Mouse (Mus musculus): ENCODE data around the gene Vwa8. TPM values are rescaled to one million over a fixed set of nuclear protein-coding genes. Genes with fewer than 3 reads are reported as not detected.
A peak's percentile ranks its signal among the peaks of the same experiment; 100 is the strongest.

Gene Vwa8
- polyA plus RNA-seq, 1 experiment from 2014 or later = 14.7 TPM

GRCm38 (mm10) chr14:79214129-79214528, 365.3 kb downstream of the Vwa8 start:
- H3K27me3 ChIP-seq (ENCODE audit: control insufficient read depth, insufficient read depth, low read length) = no peaks in the 10 kb centered on the region
- ATAC-seq (ENCODE audit: insufficient number of reproducible peaks, insufficient read depth, low FRiP score, low read depth) = no peak
- H3K4me3 ChIP-seq (ENCODE audit: low read depth, low read length) = no peak overlapping the region
- H3K9me3 ChIP-seq (ENCODE audit: control insufficient read depth, low read depth, low read length) = no peaks in the 10 kb centered on the region
- no peak overlapping the region for H3K27ac ChIP-seq (ENCODE audit: low read length)
- WGBS = 94% methylated on average over 6 of the region's 6 CpGs
- H3K36me3 ChIP-seq (ENCODE audit: control insufficient read depth, insufficient read depth, low read length) = no peaks in the 10 kb centered on the region
- no peak overlapping the region for H3K4me2 ChIP-seq (replicated peaks; ENCODE audit: low read depth, low read length)
- no peaks in the 10 kb centered on the region for H3K4me1 ChIP-seq (ENCODE audit: control insufficient read depth, insufficient read depth, low read length)
- H3K9ac ChIP-seq (replicated peaks; ENCODE audit: low read depth, low read length) = no peak overlapping the region

- WGBS = 71% methylated on average over 8 of the region's 8 CpGs
- H3K4me1 ChIP-seq (ENCODE audit: control insufficient read depth, insufficient read depth, low read length) = no peaks in the 10 kb centered on the region
- no peaks in the 10 kb centered on the region for H3K9me3 ChIP-seq (ENCODE audit: control insufficient read depth, low read depth, low read length)
- H3K27me3 ChIP-seq (ENCODE audit: control insufficient read depth, insufficient read depth, low read length) = no peaks in the 10 kb centered on the region
- no peak overlapping the region for H3K9ac ChIP-seq (replicated peaks; ENCODE audit: low read depth, low read length)
- no peak overlapping the region for H3K4me2 ChIP-seq (replicated peaks; ENCODE audit: low read depth, low read length)
- H3K4me3 ChIP-seq (ENCODE audit: low read depth, low read length) = no peak overlapping the region
- no peak overlapping the region for H3K27ac ChIP-seq (ENCODE audit: low read length)
- no peaks in the 10 kb centered on the region for H3K36me3 ChIP-seq (ENCODE audit: control insufficient read depth, insufficient read depth, low read length)
- ATAC-seq (ENCODE audit: insufficient number of reproducible peaks, insufficient read depth, low FRiP score, low read depth) = peak; percentile 77
Measured at GRCm38 (mm10) chr14:79214660-79215249, 365.9 kb downstream of the Vwa8 start.

- 76% methylated on average over 2 of the region's 2 CpGs for WGBS
- Histone ChIP-seq H3K36me3 (ENCODE audit: control insufficient read depth, insufficient read depth, low read length) (no peaks in the 10 kb centered on the region), H3K9ac (replicated peaks; ENCODE audit: low read depth, low read length) (no peak overlapping the region), H3K27ac (ENCODE audit: low read length) (no peak overlapping the region), H3K9me3 (ENCODE audit: control insufficient read depth, low read depth, low read length) (no peaks in the 10 kb centered on the region), H3K4me2 (replicated peaks; ENCODE audit: low read depth, low read length) (no peak overlapping the region), H3K4me3 (ENCODE audit: low read depth, low read length) (no peak overlapping the region), H3K4me1 (ENCODE audit: control insufficient read depth, insufficient read depth, low read length) (no peaks in the 10 kb centered on the region), H3K27me3 (ENCODE audit: control insufficient read depth, insufficient read depth, low read length) (no peaks in the 10 kb centered on the region)
- ATAC-seq (ENCODE audit: insufficient number of reproducible peaks, insufficient read depth, low FRiP score, low read depth) = no peak
Measured at GRCm38 (mm10) chr14:79216366-79216765, 367.5 kb downstream of the Vwa8 start.

- no peak overlapping the region for H3K4me3 ChIP-seq (ENCODE audit: low read depth, low read length)
- H3K36me3 ChIP-seq (ENCODE audit: control insufficient read depth, insufficient read depth, low read length) = no peaks in the 10 kb centered on the region
- H3K9ac ChIP-seq (replicated peaks; ENCODE audit: low read depth, low read length) = no peak overlapping the region
- no peak for ATAC-seq (ENCODE audit: insufficient number of reproducible peaks, insufficient read depth, low FRiP score, low read depth)
- 0 out of 2 replicates have a peak, but pooled peaks cover 5% of the 10 kb centered on the region for H3K4me1 ChIP-seq (ENCODE audit: control insufficient read depth, insufficient read depth, low read length)
- 82% methylated on average over 12 of the region's 12 CpGs for WGBS
- H3K27ac ChIP-seq (ENCODE audit: low read length) = no peak overlapping the region
- H3K9me3 ChIP-seq (ENCODE audit: control insufficient read depth, low read depth, low read length) = no peaks in the 10 kb centered on the region
- H3K27me3 ChIP-seq (ENCODE audit: control insufficient read depth, insufficient read depth, low read length) = no peaks in the 10 kb centered on the region
- H3K4me2 ChIP-seq (replicated peaks; ENCODE audit: low read depth, low read length) = no peak overlapping the region
Measured at GRCm38 (mm10) chr14:79223431-79224036, 374.7 kb downstream of the Vwa8 start.

GRCm38 (mm10) chr14:79225458-79225857, 376.6 kb downstream of the Vwa8 start:
- Histone ChIP-seq H3K27me3 (ENCODE audit: control insufficient read depth, insufficient read depth, low read length) (no peaks in the 10 kb centered on the region), H3K4me3 (ENCODE audit: low read depth, low read length) (no peak overlapping the region), H3K9me3 (ENCODE audit: control insufficient read depth, low read depth, low read length) (no peaks in the 10 kb centered on the region), H3K4me2 (replicated peaks; ENCODE audit: low read depth, low read length) (no peak overlapping the region), H3K4me1 (ENCODE audit: control insufficient read depth, insufficient read depth, low read length) (0 out of 2 replicates have a peak, but pooled peaks cover 8% of the 10 kb centered on the region), H3K36me3 (ENCODE audit: control insufficient read depth, insufficient read depth, low read length) (no peaks in the 10 kb centered on the region), H3K27ac (ENCODE audit: low read length) (peak overlapping the region; percentile 21; the same call in 1 of the 2 replicates), H3K9ac (replicated peaks; ENCODE audit: low read depth, low read length) (no peak overlapping the region)
- WGBS = 71% methylated on average over 8 of the region's 8 CpGs
- ATAC-seq (ENCODE audit: insufficient number of reproducible peaks, insufficient read depth, low FRiP score, low read depth) = no peak

GRCm38 (mm10) chr14:79226056-79226455, 377.2 kb downstream of the Vwa8 start:
- Histone ChIP-seq H3K27ac (ENCODE audit: low read length) (peak overlapping the region; percentile 21; the same call in 1 of the 2 replicates), H3K9me3 (ENCODE audit: control insufficient read depth, low read depth, low read length) (no peaks in the 10 kb centered on the region), H3K36me3 (ENCODE audit: control insufficient read depth, insufficient read depth, low read length) (no peaks in the 10 kb centered on the region), H3K4me3 (ENCODE audit: low read depth, low read length) (no peak overlapping the region), H3K27me3 (ENCODE audit: control insufficient read depth, insufficient read depth, low read length) (no peaks in the 10 kb centered on the region), H3K4me1 (ENCODE audit: control insufficient read depth, insufficient read depth, low read length) (0 out of 2 replicates have a peak, but pooled peaks cover 8% of the 10 kb centered on the region), H3K4me2 (replicated peaks; ENCODE audit: low read depth, low read length) (no peak overlapping the region), H3K9ac (replicated peaks; ENCODE audit: low read depth, low read length) (no peak overlapping the region)
- no peak for ATAC-seq (ENCODE audit: insufficient number of reproducible peaks, insufficient read depth, low FRiP score, low read depth)
- 58% methylated on average over 9 of the region's 9 CpGs for WGBS

- Histone ChIP-seq H3K27me3 (ENCODE audit: control insufficient read depth, insufficient read depth, low read length) (no peaks in the 10 kb centered on the region), H3K27ac (ENCODE audit: low read length) (no peak overlapping the region), H3K4me3 (ENCODE audit: low read depth, low read length) (no peak overlapping the region), H3K4me1 (ENCODE audit: control insufficient read depth, insufficient read depth, low read length) (0 out of 2 replicates have a peak, but pooled peaks cover 8% of the 10 kb centered on the region), H3K36me3 (ENCODE audit: control insufficient read depth, insufficient read depth, low read length) (no peaks in the 10 kb centered on the region), H3K9ac (replicated peaks; ENCODE audit: low read depth, low read length) (no peak overlapping the region), H3K9me3 (ENCODE audit: control insufficient read depth, low read depth, low read length) (no peaks in the 10 kb centered on the region), H3K4me2 (replicated peaks; ENCODE audit: low read depth, low read length) (no peak overlapping the region)
- ATAC-seq (ENCODE audit: insufficient number of reproducible peaks, insufficient read depth, low FRiP score, low read depth) = no peak
- 86% methylated on average over 6 of the region's 6 CpGs for WGBS
Measured at GRCm38 (mm10) chr14:79226741-79227140, 377.9 kb downstream of the Vwa8 start.

GRCm38 (mm10) chr14:79227955-79228354, 379.1 kb downstream of the Vwa8 start:
- 26% methylated on average over 4 of the region's 4 CpGs for WGBS
- H3K27me3 ChIP-seq (ENCODE audit: control insufficient read depth, insufficient read depth, low read length) = no peaks in the 10 kb centered on the region
- no peak for ATAC-seq (ENCODE audit: insufficient number of reproducible peaks, insufficient read depth, low FRiP score, low read depth)
- H3K27ac ChIP-seq (ENCODE audit: low read length) = no peak overlapping the region
- 0 out of 2 replicates have a peak, but pooled peaks cover 8% of the 10 kb centered on the region for H3K4me1 ChIP-seq (ENCODE audit: control insufficient read depth, insufficient read depth, low read length)
- H3K36me3 ChIP-seq (ENCODE audit: control insufficient read depth, insufficient read depth, low read length) = no peaks in the 10 kb centered on the region
- no peak overlapping the region for H3K9ac ChIP-seq (replicated peaks; ENCODE audit: low read depth, low read length)
- no peaks in the 10 kb centered on the region for H3K9me3 ChIP-seq (ENCODE audit: control insufficient read depth, low read depth, low read length)
- H3K4me2 ChIP-seq (replicated peaks; ENCODE audit: low read depth, low read length) = no peak overlapping the region
- no peak overlapping the region for H3K4me3 ChIP-seq (ENCODE audit: low read depth, low read length)

Data from stomach, embryonic 14.5 days (tissue).